ENCODE assay signal across 16 mouse cellular contexts in genomic region chr7:77164921-77165320, GRCm38 (mm10).
"Had no signal": no experiment of that assay in that cellular context is flagged by ENCODE, and none has a peak within 500 bp of the region (broad histone marks: within the 10 kb centered on the region; RNA-seq: fewer than 3 reads in every experiment).

No protein-coding gene starts in this region.

- H3K27ac ChIP-seq: neural tube, embryonic 12.5 days; neural tube, embryonic 13.5 days; neural tube, embryonic 15.5 days; stomach, embryonic 15.5 days; stomach, postnatal 0 days had no signal

- DNase-seq: right cerebral cortex, adult 18-20 months; right cerebral cortex, postnatal 14 days; right cerebral cortex, postnatal 25 days; right cerebral cortex, postnatal 4 days; spleen, adult 18-20 months; thymus, adult 18-20 months; thymus, adult 2 months; thymus, postnatal 14 days; thymus, postnatal 25 days; thymus, postnatal 36 days; thymus, postnatal 4 days had no signal

- H3K4me2 ChIP-seq: neural tube, embryonic 12.5 days; neural tube, embryonic 13.5 days; neural tube, embryonic 15.5 days; stomach, embryonic 15.5 days had no signal

- H3K4me1 ChIP-seq: neural tube, embryonic 12.5 days; neural tube, embryonic 13.5 days; neural tube, embryonic 15.5 days; stomach, embryonic 15.5 days had no signal

- H3K27me3 ChIP-seq: neural tube, embryonic 12.5 days; neural tube, embryonic 13.5 days; neural tube, embryonic 15.5 days; stomach, embryonic 15.5 days had no signal

- H3K9ac ChIP-seq: neural tube, embryonic 12.5 days; neural tube, embryonic 13.5 days; neural tube, embryonic 15.5 days; stomach, embryonic 15.5 days had no signal

- H3K36me3 ChIP-seq: neural tube, embryonic 12.5 days; neural tube, embryonic 13.5 days; neural tube, embryonic 15.5 days; stomach, embryonic 15.5 days had no signal

- H3K4me3 ChIP-seq: neural tube, embryonic 12.5 days; neural tube, embryonic 13.5 days; neural tube, embryonic 15.5 days; stomach, embryonic 15.5 days had no signal

- H3K9me3 ChIP-seq: neural tube, embryonic 12.5 days; neural tube, embryonic 13.5 days; neural tube, embryonic 15.5 days; stomach, embryonic 15.5 days had no signal
